Mouse (Mus musculus) embryo, embryonic 9.5 days (tissue): ENCODE measurements around the gene Cyp2s1.

Experiments used
- DNase-seq: peaks from one replicate; pipeline ENCODE4 v3.0.0-alpha.2; 2017; ENCODE audit errors: extremely low spot score

Cyp2s1 gene

DNA sequence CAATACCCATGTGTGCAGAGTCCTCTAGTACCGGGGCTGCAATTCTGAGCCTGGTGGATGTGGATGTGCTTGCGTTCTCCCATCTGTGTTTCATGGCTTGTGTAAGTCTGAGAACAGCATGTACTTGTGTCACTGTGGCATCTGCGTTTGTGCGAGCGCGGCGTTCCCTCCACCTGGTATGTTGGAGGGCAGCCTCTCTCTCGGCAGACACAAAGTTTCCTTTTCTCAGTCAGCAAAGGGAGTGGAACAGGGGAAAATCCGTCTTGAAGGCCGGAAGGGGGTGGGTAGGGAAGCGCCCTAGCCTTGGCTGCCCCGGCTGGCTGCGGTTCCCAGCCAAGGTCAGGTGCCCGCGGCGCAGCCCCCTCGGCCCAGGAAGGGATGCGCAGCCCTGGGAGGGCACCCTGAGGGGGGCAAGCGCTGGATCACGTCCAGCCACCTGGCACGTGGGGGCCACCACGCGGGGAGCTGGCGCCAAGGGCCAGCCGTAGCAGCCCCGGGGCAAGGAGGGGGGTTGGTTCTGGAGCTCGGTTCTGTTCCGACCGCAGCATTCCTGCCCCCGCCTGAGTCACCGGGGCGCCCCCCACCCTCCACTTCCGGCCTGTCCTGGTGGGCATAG lies 35.3 kb downstream of the Cyp2s1 start:
- DNase-seq = no peak

DNA sequence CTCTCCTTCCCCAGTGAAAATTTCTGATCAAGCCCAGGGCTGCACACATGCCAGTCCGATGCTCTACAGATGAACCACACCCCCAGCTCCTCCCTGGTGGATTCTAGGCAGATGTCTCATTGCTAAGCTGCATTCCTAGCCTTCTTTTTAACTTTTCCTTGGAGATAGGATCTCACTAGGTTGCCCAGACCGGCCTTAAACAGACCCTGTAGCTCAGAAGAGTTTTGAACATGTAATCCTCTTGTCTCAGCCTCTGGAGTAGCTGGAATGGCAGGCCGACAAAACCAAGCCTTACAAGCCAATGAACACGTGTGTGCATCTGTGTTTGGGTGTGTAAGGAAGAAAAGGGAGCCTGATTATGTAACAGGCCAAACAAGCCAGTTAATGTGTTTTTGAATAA lies 36.0 kb downstream of the Cyp2s1 start:
- DNase-seq = no peak

DNA sequence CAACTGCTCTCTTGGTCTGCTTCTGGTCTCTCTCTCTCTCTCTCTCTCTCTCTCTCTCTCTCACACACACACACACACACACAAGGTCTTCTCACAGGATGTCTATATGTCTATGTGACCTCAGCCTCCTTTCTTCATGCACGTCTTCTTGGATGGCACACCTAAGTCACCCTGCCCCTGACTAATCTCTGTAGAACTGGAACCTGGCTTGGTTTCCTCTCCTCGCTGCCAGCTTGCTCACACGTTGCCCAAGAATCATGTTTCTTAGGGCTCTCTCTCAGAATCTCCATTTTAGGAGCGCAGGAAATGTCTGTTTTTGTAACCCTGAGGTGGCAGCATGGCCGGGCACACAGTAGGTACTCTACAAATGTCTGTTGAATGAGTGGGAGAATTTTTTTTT lies 36.7 kb downstream of the Cyp2s1 start:
- DNase-seq = no peak

DNA sequence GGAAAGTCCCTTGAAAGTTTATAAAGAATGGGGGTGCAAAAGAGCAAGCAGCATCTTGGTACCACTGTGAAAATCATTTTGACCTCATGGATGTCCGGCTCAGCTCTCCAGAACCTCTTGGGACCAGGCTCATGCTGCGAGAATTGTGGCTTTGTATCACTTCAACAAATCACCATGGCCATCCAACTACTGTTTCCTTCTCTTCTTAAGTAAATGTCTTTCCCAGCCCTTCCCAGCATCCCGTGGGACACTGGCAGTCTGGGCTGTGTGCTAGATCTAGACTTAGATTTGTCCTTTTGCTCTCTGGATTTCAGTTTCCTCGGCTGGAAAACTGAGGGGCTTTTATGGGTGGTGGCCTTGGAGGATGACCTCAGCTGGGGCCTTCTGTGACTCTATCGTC lies 48.5 kb downstream of the Cyp2s1 start:
- no peak for DNase-seq

DNA sequence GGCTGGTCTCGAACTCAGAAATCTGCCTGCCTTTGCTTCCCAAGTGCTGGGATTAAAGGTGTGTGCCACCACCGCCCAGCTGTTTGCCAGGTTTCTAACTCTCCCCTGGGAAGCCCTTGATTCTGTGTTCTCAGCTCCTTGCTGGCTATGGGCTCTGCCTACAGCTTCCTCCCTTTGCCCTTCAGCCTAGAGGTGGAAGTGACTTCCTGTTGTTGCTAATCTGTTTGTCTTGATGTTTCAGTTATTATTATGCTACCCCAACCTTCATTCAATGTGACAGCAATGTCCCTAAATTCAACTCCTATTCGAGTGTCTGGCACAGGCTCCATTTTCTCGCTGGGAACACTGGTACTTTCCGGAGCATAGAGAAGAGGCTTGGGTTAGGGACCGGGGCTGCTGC lies 50.6 kb downstream of the Cyp2s1 start:
- DNase-seq = no peak

DNA sequence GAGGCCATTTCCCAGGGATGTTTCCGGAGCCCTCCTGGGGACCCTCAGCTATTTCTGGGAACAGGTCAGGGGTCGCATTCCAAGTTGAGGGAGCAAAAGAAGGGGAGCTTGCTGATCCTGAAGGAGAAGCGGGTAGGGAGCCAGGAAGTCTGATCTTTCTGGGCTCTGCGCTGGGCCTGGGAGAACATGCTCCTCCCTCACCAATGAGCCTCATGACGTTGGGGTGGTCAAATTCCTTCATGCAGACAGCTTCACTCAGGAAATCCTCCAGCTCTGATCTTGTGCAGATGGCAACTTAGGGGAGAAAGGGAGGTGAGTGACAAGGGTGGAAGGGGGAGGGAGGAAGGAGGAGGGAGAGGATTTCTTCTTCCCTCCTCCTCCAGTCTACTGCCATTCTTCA lies 52.5 kb downstream of the Cyp2s1 start:
- no peak for DNase-seq

DNA sequence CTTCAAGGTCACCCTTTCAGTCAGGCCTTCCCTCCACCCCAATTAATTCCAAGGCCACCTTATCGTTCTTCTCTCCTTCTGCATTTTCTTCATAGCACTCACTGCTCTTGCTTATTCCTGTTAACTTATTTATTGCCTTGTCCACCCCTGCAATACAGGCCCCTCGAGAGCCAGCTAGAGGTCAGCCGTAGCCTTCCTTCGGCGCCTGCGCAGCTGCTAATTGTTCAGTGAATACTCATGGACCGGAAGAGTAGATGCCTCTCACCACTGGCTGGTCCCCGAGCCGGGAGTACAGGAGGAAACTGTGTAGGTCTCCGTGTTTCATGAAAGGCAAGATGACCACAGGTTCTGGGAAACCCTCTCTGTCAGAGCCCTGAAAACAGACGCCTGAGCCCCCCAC lies 53.0 kb downstream of the Cyp2s1 start:
- no peak for DNase-seq

DNA sequence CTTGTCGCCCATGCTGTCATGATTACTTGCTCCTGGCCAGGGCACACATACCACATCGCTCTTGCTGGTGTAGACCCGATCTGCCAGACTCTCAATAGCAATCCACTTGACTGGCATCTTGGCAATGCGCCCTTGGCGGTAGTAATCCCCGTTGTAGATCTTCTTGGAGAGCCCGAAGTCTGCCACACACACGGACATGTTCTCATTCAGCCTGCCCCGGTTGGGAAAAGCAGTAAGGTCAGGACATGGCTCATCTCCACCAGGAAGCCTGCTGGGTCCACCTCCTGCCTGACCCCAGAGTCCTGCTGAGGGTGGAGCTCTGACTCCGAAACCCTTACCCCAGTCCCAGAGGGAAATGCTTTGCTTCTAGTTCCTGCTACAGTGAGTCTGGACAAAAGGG lies 55.4 kb downstream of the Cyp2s1 start:
- DNase-seq = no peak

DNA sequence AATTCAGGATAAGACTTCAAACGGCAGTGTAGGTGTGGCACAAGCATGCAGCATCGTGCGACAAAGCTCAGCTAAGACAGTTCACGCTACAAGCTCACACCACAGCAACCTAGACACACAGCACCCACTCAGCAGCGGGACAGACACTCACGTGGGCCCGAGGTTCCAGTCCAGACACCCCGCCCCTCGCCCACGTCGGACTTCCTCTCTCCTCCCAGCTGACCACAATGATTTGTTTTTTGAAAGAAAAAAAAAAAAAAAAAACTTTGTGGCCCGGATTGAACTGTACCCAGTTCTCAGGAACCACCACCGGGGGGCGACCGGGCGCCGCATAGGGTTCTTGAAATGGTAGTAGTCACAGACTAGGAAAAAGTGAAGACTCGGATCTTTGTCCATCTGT lies 60.7 kb downstream of the Cyp2s1 start:
- peak; percentile 87 for DNase-seq

DNA sequence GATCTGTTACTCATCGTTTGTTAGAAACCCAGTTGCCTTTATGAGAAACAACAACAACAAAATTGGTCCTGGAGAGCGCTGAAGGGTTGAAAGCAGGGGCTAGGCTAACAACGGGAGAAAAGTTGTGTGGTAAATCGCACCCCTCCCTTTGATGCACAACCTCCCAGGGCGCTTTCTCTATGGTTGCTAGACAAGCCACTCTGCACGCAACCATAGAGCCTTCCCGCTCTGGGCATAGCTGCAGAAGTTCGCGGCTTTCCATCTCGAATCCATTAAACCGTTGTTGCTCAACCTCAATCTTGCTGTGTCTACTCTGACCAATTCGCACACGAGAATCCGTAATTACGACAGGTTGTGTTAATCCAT lies 61.3 kb downstream of the Cyp2s1 start:
- DNase-seq = no peak

DNA sequence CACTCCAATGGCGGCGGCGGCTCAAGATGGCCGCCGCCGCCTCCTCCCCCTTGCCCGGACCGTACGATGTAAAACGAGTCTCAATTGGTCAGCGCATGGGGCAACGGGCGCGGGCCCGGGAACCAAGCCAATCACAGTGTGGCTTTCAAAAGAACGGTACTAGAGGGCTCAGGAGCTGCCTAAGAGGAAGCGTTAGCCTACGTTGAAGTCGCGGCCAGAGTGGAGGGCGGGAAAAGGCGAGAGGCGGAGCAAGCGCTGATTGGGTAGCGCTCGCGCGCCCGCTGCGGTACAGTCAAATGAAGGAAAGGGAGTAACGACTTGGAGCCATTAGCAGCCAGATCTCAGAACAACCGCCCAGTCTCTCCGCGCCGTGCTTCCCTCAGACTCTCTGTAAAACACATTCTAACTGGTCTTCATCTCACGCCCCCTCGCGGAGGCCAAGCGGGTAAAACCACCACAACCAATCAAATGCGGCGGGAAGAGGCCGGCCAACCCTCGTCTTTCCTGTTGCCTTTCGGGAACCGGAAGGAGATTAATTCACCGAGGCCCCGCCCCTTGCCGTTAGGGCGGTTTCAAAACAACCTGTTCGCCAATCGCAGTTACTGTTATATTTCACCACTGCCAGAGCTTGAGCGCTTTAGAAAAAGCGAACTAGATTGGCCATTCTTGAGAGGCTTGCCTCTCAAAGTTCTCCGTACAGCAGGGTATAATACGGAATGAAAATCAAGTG lies 61.8 kb downstream of the Cyp2s1 start, which contains the start of gene Hnrnpul1:
Gene Hnrnpul1 (minus strand): TSS at position 20 of the 730 bp plus-strand sequence.
- peak; percentile 99 for DNase-seq

- no peak for DNase-seq
Measured at GRCm38 (mm10) chr7:25754439-25754737, 62.3 kb downstream of the Cyp2s1 start.

DNA sequence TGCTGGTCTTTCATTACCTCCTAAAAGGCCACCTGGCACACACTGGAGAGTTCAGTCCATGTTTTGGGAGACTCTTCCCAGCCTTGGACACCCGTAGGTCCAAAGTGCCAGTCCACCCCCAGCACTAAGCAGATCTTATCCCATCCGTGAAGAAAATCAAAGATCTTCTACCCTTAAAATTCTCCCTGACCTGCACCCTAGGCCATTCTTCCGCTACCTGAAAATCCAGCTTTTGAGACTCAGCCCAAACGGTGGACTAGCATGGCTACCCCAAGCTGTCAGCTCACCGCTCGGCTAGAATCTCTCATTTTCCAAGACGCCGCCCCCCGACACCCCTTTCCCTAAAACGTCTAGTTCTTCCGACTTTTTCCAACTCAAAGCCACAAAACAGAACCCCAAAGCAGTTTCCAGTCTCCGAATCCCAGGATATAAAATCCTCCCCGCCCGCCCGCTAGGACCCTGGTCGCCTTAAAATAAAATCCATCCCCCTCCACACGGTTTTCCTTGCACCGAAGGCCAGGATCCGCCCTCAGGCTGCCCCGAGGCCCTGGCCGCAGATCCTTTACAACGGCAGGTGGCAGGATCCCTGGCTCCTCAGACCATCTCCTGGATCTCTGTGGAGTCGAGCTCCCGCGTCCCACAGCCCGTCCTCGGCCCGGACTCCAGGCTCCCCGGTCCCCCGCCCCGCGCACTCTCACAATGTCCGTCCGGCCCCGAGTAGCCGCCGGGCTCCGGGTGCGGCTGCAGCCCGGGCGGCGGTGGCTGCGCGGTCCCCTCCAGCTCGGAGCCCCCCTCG lies 62.9 kb downstream of the Cyp2s1 start:
- DNase-seq = no peak

GRCm38 (mm10) chr7:25753076-25753475 lies 63.6 kb downstream of the Cyp2s1 start:
- DNase-seq = no peak
